Mouse (Mus musculus): Measurements from ENCODE around the gene Apex1.
A peak's percentile ranks its signal among the peaks of the same experiment; 100 is the strongest.
"Not testable (repeated sequence)": the region's sequence is repeated elsewhere in the genome, so short reads cannot be mapped to it uniquely, and the experiment has no call there.

Gene Apex1

GRCm38 (mm10) chr14:50970822-50971221 lies 46.1 kb downstream of the Apex1 start:
- no peak for DNase-seq

GRCm38 (mm10) chr14:50973054-50973453 lies 48.3 kb downstream of the Apex1 start:
- not testable (repeated sequence) for DNase-seq

GRCm38 (mm10) chr14:50973700-50974099 lies 48.9 kb downstream of the Apex1 start:
- no peak for DNase-seq

- no peak for DNase-seq
These were observed 50.2 kb downstream of the Apex1 start for GRCm38 (mm10) chr14:50975001-50975400.

GRCm38 (mm10) chr14:50976674-50977073 lies 51.9 kb downstream of the Apex1 start:
- peak; percentile 4 to 8 for DNase-seq
